Mouse (Mus musculus): ENCODE data around the gene Vpreb2.
"Not testable (repeated sequence)": the region's sequence is repeated elsewhere in the genome, so short reads cannot be mapped to it uniquely, and the experiment has no call there.

The Vpreb2 gene

DNA sequence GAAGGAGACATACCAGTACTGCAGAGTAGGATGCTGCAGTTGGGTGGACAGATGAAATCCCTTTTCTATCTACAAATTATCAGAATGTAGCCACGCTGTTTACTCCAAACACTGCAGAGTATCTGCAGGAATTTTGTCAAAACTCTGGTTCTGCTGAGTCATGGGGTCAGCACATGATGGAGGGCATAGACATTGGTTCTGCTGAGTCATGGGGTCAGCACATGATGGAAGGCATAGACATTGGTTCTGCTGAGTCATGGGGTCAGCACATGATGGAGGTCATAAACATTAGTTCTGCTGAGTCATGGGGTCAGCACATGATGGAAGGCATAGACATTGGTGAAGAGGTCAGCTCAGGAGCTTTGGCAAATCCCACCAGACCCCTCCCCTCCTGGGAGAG lies 7.5 kb downstream of the Vpreb2 start:
- no peak for DNase-seq (ENCODE audit: low read depth, low spot score)

DNA sequence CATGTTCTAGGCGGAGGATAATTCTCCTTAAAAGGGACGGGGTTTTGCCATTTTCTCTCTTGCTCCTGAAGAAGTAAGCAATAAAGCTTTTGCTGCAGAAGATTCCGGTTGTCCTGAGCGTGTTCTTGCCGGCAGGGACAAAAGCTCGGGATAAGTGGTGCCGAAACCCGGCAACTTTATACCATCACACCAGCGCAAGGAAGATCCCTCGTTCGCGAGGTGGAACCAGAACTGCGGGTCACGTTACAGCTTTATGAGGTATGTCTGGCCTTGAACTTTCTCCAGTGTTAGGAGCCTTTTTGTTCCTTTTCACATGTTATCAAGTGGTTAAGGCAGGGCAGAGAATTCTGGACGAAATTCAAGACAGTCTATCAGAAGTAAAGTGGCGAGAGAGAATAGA lies 12.1 kb downstream of the Vpreb2 start:
- not testable (repeated sequence) for DNase-seq (ENCODE audit: low read depth, low spot score)

DNA sequence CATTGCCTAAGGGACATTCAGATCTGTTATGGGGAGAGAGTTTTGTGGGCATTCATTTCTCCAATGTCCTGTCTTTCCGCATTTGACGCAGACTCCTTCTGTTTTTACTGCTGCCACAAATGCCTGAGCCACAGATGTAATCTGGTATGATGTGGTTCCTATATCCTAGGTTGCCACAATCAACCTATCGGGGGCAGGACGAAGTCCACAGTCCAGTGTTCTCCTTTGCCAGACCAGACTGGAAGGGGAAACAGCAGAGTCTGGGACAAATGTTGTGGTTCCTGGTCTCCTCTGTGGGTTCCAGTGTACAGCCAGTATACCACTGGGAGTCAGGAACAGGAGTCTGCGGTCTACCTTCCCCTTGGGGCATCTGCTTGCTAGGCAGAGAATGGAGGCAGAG lies 19.4 kb downstream of the Vpreb2 start:
- DNase-seq (ENCODE audit: low read depth, low spot score): no peak

DNA sequence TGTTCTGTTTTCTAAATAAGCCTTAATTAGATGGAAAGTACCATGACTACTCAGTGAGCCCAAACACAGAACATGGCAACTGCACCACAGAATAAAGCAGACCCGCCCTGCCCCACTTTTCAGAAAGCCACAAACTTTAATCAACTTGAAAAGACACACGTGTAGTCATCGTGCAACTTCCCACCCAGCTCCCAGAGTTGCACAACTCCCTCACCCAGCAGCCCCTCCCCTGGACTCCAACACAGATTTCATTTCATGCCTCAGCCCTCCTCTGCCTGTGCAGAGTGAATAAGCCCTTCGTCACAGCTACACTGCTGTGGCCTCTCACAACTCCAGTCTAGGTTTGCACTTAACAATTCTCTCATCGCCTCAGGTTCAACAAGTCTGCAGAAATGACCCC lies 24.4 kb downstream of the Vpreb2 start:
- DNase-seq (ENCODE audit: low read depth, low spot score): no peak

DNA sequence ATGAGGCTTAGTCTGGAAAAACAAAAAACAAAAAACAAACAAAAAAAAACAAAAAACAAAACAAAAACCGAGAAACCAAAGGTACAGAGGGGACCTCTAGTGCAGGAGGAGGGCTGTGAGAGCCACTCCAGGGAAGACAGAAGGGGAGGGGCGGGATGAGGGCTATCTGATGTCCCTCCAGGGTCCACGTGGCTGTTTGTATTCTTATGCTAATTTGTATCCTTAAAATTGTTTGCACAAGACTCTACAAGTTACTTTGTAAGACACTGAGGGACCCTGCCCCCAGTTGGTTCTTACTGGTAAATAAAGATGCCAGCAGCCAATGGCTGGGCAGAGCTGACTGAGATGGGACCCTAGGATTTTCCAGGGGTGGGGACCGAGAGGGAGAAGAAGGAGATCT lies 26.9 kb downstream of the Vpreb2 start:
- no peak for DNase-seq (ENCODE audit: low read depth, low spot score)

DNA sequence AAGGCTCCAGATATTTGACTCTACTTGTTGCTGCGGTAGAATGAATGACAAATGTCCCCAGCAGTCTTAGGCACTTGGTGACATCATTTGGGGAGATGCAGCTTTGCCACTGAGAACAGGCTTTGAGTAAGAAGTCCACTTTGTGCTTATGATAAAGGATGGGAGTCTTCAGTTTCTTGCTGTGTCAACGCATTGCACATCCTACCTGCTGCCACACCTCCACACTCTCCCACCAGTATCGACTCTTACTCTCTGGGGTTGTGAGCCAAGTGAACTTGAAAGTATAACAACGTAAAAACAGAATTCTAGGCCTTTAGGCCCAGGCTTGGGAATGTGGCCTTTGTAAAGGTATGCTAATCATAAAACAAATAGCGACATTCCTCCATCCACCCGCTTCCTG lies 30.9 kb downstream of the Vpreb2 start:
- DNase-seq (ENCODE audit: low read depth, low spot score): no peak

DNA sequence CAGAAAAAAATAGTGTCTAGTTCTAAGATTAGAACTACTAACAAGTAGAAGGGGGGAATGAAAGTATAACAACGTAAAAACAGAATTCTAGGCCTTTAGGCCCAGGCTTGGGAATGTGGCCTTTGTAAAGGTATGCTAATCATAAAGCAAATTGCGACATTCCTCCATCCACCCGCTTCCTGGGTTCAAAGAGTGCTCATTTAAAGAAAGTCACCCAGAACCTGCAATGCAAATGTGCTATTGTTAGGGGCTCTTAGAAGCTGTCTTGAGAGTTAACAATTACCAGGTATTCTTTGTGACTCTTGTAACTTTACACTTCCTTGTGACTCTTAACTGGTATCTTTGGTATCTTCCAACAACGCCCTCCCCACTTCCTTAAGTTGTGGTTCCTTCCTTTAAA lies 36.3 kb downstream of the Vpreb2 start:
- DNase-seq (ENCODE audit: low read depth, low spot score): not testable (repeated sequence)

DNA sequence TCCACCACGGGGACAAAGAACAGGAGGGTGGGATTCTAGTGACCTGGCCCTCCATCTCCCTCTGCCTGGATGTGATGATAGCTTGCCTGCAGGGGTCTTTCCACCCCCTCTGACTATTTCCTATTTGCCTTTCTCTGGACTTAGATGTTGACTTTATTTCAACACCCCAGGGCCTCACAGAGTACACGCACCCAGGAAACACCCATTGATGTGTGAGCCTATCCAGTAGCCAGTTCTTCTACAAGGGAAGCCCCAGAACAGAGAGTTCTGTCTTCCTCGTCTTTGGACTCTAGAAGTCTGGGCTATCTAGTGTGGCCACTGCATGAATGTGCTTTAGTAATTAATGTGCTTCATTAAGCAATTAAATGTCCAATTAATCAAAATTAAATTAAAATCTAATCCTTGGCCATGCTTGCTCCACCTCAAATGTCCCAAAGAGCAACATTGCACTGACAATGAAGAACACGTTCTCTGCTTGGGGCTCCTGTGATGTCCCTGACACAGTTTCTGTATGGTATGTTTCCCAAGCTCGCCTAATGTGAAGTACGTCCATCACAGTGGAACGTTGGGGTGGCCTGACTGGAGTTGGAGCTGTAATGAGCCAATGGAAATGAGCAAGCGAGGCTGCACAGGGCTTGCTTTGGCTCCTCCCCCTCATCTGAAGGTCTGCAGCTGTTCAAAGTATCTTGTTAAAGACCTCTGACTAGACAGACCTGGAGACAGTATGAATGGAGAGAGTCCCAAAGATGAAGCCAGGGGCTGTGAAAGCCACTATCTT lies 42.7 kb downstream of the Vpreb2 start:
- no peak for DNase-seq (ENCODE audit: low read depth, low spot score)

DNA sequence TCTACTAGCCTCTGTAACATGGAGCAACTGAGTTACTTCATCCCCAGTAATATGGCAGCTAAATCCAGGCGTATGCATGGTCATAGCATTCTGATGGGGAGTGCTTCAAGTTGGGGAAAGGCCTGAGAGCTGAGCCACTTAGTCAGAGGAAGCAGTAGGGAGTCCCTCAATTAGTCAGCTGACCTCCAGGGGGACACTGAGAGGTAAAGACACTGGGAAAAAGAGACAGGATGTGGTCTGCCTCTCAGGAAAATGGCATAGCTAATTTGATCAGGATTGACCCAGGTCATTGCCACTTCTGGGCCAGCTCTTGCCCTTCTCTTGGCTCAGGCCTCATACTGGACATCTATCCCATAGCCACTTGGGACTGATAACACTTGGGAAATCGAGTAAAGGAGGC lies 47.1 kb downstream of the Vpreb2 start:
- DNase-seq (ENCODE audit: low read depth, low spot score): no peak
